Mouse (Mus musculus) heart, adult 2 months (tissue): ENCODE results near the gene Nipa2. TPM values are rescaled to one million over a fixed set of nuclear protein-coding genes. Genes with fewer than 3 reads are reported as not detected.

Experiments used
- DNase-seq, 2 experiments: peaks; one replicate each; pipeline ENCODE4 v3.0.0; 2021
- H3K27ac ChIP-seq: fragments of 200-600 bp; 2 replicates; pipeline ENCODE4 v1.8.1; 2022
- H3K27me3 ChIP-seq: fragments of 200-500 bp; 2 replicates; pipeline ENCODE4 v1.6.1; 2012; ENCODE audit warnings: mild to moderate bottlenecking, low read length, inconsistent platforms, mixed read lengths; ENCODE audit not compliant: control insufficient read depth, insufficient read depth
- H3K36me3 ChIP-seq: fragments of 200-500 bp; 2 replicates; pipeline ENCODE4 v1.6.1; 2012; ENCODE audit warnings: low read length, inconsistent platforms; ENCODE audit not compliant: control insufficient read depth, insufficient read depth
- H3K4me1 ChIP-seq: fragments of 200-500 bp; 2 replicates; pipeline ENCODE4 v1.6.1; 2011; ENCODE audit warnings: low read length; ENCODE audit not compliant: control insufficient read depth, insufficient read depth
- H3K4me3 ChIP-seq: fragments of 200-600 bp; 2 replicates; pipeline ENCODE4 v1.8.1; 2022
- H3K79me2 ChIP-seq: fragments of 200-500 bp; replicated peaks from 2 replicates; pipeline ENCODE4 v1.6.1; 2012; ENCODE audit warnings: mild to moderate bottlenecking, inconsistent platforms, low read length, moderate library complexity, mixed read lengths; ENCODE audit not compliant: control insufficient read depth, insufficient read depth
- H3K9ac ChIP-seq: fragments of 200-500 bp; 2 replicates; pipeline ENCODE4 v1.6.1; 2012; ENCODE audit warnings: low read depth, mild to moderate bottlenecking, control low read depth, inconsistent platforms, low read length, mixed read lengths
- CTCF ChIP-seq: fragments of 200-600 bp; IDR thresholded peaks from 2 replicates; pipeline ENCODE4 v1.8.1; 2022; ENCODE audit warnings: antibody characterized with exemption, mild to moderate bottlenecking, moderate library complexity
- EP300 ChIP-seq: fragments of 200-500 bp; IDR thresholded peaks from 2 replicates; pipeline ENCODE4 v1.6.1; 2011; ENCODE audit warnings: low read depth, low read length, control low read depth; ENCODE audit not compliant: insufficient read depth
- POLR2A ChIP-seq: fragments of 200-500 bp; IDR thresholded peaks from 2 replicates; pipeline ENCODE4 v1.6.1; 2011; ENCODE audit warnings: mild to moderate bottlenecking, low read depth, low read length, control low read depth; ENCODE audit not compliant: insufficient read depth
- WGBS: fragments of 180-500 bp; shearing (Covaris S2); methylation state at CpG from one replicate; pipeline ENCODE4 v1.1.7; 2018; 5-methylcytosine and 5-hydroxymethylcytosine counted together
- intact Hi-C: fragments of 180-260 bp; cut with DNase I; formaldehyde crosslinking; loops from one replicate; pipeline ENCODE4 v1.15.1; 2025
- polyA plus RNA-seq: library from polyadenylated mRNA; depleted of rRNA; stranded (reverse); fragments of >200 nt; gene quantifications from 2 replicates; pipeline ENCODE4 v1.2.3, GENCODE M21; 2012
- total RNA-seq, 2 experiments: library from RNA; stranded (reverse); gene quantifications; 2 replicates each; pipeline ENCODE4 v1.2.3; 2021

Nipa2 gene
- total and polyA plus RNA-seq, 3 experiments, result 6.9 to 39.4 (median 37.7) TPM

DNA sequence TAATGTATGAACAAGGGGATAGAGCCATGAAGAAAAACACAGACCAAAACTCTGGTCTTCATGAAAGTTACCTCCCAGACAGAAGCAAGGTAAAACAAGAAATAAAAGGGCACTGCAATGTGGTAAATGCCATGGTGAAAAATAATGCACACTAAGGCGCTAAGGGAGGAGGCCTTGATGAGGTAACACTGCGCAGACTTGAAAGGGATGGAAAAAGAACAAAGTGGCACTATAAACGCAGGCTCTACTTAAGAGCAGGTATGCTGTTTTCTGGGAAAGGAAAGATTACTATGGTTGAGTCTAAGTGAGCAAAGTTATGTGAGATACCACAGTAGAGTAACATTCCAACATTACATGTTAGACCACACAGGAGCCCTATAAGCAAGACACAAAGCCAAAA lies 2.5 kb downstream of the Nipa2 start:
- Histone ChIP-seq H3K9ac (no peak overlapping the region), H3K4me3 (no peak overlapping the region), H3K36me3 (peaks cover 3% of the 10 kb centered on the region), H3K4me1 (no peaks in the 10 kb centered on the region; the same call in 1 of the 2 replicates), H3K79me2 (peaks cover 5% of the 10 kb centered on the region), H3K27me3 (no peaks in the 10 kb centered on the region), H3K27ac (no peak overlapping the region)
- TF ChIP-seq EP300 (no peak), POLR2A (no peak), CTCF (no peak)
- intact Hi-C loops, result no loop called here
- 90% methylated on average over 3 of the region's 3 CpGs for WGBS
- DNase-seq, result no peak

DNA sequence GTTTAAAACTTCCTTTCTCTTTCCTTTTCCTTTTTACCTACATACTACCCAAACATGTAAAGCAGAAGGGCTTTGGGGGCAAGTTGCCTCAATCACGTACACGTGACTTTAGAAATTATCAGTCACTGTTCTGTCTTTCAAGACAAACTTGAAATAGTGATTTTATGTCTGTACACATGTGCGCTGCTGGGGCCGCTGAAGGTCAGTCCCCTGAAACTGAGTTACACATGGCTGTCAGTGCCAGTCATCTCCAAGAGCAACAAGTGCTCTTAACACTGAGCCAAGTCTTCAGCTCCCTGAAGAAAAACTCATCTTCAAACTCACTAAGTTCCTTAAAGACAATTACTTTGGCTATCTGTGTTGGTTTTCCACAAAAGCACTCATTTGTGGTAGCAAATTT lies 4.4 kb downstream of the Nipa2 start:
- H3K27me3 ChIP-seq, result no peaks in the 10 kb centered on the region
- H3K27ac ChIP-seq, result no peak overlapping the region
- DNase-seq, result no peak
- peaks cover 5% of the 10 kb centered on the region for H3K79me2 ChIP-seq
- 88% methylated on average over 4 of the region's 4 CpGs for WGBS
- no peak overlapping the region for H3K4me3 ChIP-seq
- no peak overlapping the region for H3K9ac ChIP-seq
- TF ChIP-seq EP300 (no peak), POLR2A (no peak), CTCF (no peak)
- peaks cover 3% of the 10 kb centered on the region for H3K36me3 ChIP-seq
- intact Hi-C loops, result no loop called here
- no peaks in the 10 kb centered on the region; the same call in 1 of the 2 replicates for H3K4me1 ChIP-seq

DNA sequence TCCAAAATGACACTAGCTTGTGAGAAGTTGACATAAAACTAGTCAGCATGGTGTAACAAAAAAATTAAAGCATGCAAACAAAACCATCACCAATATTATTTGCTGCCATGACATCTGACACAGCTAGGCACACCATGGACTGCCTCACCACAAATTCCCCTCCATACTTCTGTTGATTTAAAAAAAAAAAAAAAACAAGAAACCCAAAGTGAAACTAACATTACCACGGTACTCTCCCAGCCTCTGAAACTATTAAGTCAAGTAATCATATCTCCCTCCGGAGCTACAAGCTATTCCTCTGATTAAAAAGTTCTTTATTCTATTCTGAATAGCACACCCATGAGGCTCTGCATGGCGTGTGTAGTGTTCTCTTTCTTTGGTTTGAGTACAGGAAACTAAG lies 5.1 kb downstream of the Nipa2 start:
- H3K9ac ChIP-seq, result no peak overlapping the region
- TF ChIP-seq POLR2A, result no peak
- intact Hi-C loops, result no loop called here
- H3K27ac ChIP-seq, result no peak overlapping the region
- no peaks in the 10 kb centered on the region; the same call in 1 of the 2 replicates for H3K4me1 ChIP-seq
- peaks cover 3% of the 10 kb centered on the region for H3K36me3 ChIP-seq
- H3K27me3 ChIP-seq, result no peaks in the 10 kb centered on the region
- DNase-seq, result no peak
- peaks cover 5% of the 10 kb centered on the region for H3K79me2 ChIP-seq
- H3K4me3 ChIP-seq, result no peak overlapping the region
- WGBS, result 86% methylated on average over 3 of the region's 3 CpGs

DNA sequence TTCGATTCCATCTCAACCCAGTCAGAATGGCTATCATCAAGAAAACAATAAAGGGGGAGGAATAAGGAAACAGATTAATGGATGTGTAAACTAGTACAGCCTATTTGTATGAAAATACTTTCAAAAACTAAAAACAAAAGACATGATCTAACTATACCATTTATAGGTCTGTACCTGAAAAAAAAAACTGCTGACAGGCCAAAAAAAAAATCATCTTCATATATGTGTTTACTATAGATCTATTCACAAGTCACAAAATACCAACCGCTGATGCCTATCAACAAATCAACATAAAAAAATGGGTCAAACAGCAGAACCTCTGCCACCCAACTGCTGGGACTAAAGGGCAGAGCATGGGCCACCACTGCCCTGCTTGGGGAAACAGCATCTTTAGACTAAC lies 6.2 kb downstream of the Nipa2 start:
- Histone ChIP-seq H3K27me3 (no peaks in the 10 kb centered on the region), H3K9ac (no peak overlapping the region), H3K79me2 (peaks cover 5% of the 10 kb centered on the region), H3K4me3 (no peak overlapping the region), H3K27ac (no peak overlapping the region), H3K36me3 (peaks cover 3% of the 10 kb centered on the region), H3K4me1 (no peaks in the 10 kb centered on the region; the same call in 1 of the 2 replicates)
- TF ChIP-seq EP300 (no peak), POLR2A (no peak), CTCF (no peak)
- intact Hi-C loops, result no loop called here
- WGBS, result 96% methylated on average over 2 of the region's 2 CpGs
- no peak for DNase-seq

DNA sequence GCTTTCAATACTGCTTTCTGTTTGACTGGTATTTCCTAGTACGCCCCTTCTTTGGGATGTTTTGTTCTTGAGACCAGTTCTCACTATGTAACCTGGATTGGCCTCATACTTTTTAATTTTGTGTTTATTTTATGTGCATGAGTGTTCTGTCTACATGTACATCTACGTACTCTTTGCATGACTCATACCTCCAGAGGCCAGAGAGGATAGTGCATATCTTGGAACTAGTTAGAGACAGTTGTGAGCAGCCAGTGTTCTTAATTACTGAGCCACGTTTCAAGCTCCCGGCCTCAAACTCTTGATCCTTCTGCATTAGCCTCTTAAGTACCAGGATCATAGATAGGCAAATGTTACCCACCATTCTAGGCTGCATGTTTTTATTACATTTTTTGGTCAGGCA lies 23.9 kb downstream of the Nipa2 start:
- TF ChIP-seq CTCF, result no peak
- TF ChIP-seq EP300, result no peak
- no peak for TF ChIP-seq POLR2A
- DNase-seq, result no peak
- Histone ChIP-seq H3K27me3 (no peaks in the 10 kb centered on the region), H3K27ac (no peak overlapping the region), H3K9ac (no peak overlapping the region), H3K4me1 (no peaks in the 10 kb centered on the region), H3K36me3 (no peaks in the 10 kb centered on the region), H3K79me2 (no peaks in the 10 kb centered on the region), H3K4me3 (no peak overlapping the region)
- WGBS, result 73% methylated on average over 4 of the region's 4 CpGs
- intact Hi-C loops, result loop anchor here (10.0 kb wide), 1 partner anchor 266 kb away; no protein-coding TSS in a partner anchor

DNA sequence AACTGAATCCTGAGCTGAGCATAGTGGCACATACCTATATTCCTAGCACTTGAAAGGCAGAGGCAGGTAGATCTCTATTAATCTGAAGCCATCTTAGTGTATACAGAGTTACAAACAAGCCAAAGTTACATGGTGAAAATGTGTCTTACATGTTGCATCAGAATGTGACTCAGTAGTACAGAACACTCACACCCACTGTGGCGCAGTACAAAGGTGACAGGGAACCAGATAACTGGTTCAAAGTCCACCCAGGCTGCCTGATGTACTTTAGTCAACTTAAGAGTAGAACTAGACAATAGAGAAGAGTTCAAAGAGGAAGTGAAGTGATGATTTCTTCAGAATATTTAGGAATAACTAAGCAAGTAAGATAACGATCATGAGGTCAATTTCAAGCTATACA lies 27.3 kb downstream of the Nipa2 start:
- H3K79me2 ChIP-seq, result no peaks in the 10 kb centered on the region
- no peaks in the 10 kb centered on the region for H3K27me3 ChIP-seq
- intact Hi-C loops, result loop anchor here (10.0 kb wide), 1 partner anchor 270 kb away; no protein-coding TSS in a partner anchor
- no peaks in the 10 kb centered on the region for H3K4me1 ChIP-seq
- no peak for DNase-seq
- no peak overlapping the region for H3K4me3 ChIP-seq
- no peaks in the 10 kb centered on the region for H3K36me3 ChIP-seq
- WGBS, result 93% methylated on average over 2 of the region's 2 CpGs
- H3K9ac ChIP-seq, result no peak overlapping the region
- TF ChIP-seq CTCF, result no peak
- TF ChIP-seq POLR2A, result no peak
- no peak for TF ChIP-seq EP300
- H3K27ac ChIP-seq, result no peak overlapping the region

DNA sequence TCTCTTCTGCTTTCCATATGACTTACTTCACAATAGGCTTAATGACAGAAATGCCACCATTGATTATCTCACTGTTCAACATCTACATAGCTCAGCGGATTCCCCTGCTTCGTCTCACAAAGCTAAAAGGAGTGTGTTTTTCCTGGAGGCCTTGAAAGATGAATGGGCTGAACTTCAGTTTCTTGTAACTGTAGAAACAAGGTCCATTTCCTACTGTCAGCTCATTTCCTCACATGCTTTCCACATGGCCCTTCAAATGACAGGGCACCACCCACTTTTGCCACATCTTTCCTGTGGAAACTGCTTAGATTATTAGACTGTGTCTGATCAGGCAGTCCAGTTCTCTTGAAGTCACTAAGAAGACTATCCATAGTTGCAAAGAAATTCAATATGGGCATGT lies 33.6 kb downstream of the Nipa2 start:
- no peak for DNase-seq
- peaks cover 2% of the 10 kb centered on the region for H3K36me3 ChIP-seq
- no peak overlapping the region for H3K27ac ChIP-seq
- no peaks in the 10 kb centered on the region for H3K4me1 ChIP-seq
- no peak overlapping the region for H3K9ac ChIP-seq
- TF ChIP-seq CTCF (no peak), POLR2A (no peak), EP300 (no peak)
- H3K79me2 ChIP-seq, result no peaks in the 10 kb centered on the region
- H3K27me3 ChIP-seq, result no peaks in the 10 kb centered on the region
- no peak overlapping the region for H3K4me3 ChIP-seq
- intact Hi-C loops, result no loop called here
- 68% methylated on average over 2 of the region's 2 CpGs for WGBS
